Mouse (Mus musculus) urinary bladder, postnatal 10 days (tissue): ENCODE measurements around the gene Atg7.

ENCODE experiments used
- DNase-seq: peaks from one replicate; pipeline ENCODE4 v3.0.0; 2022; ENCODE audit warnings: low spot score

The Atg7 gene

DNA sequence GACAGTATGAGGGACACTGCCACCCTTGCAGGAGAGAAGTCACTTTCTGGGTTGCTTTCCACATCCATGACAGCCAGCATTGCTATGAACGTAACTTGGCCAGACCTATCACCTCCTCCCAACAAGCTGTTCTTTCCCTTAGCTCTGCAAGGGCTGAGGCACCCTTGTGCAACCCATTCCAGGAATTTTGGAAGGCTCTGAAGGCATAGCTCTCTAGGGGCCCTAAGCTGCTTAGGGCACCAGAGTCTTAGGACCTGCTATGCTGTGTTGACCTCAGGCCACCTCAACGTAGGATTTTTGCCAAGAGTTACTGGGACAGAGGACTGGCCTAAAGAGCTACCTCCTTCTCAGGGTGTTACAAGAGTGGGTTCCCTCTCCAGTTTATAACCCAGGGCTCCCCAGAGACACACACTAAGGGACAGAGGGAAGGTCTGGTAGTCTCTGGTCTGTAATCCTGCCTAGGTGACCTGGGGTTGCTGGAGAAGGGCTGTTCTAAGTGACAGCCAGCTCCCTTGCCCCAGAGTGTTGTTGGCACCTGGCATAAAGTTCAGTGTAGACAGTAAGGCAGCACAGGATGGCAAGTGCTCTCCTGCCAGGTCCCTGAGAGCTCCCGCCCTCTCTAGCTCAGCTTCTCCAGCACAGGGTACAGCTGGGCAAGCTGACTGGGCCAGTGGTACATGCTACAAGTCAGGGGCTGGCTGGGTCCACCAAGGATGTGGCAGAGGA is 215.3 kb downstream of the Atg7 start:
- DNase-seq: no peak

DNA sequence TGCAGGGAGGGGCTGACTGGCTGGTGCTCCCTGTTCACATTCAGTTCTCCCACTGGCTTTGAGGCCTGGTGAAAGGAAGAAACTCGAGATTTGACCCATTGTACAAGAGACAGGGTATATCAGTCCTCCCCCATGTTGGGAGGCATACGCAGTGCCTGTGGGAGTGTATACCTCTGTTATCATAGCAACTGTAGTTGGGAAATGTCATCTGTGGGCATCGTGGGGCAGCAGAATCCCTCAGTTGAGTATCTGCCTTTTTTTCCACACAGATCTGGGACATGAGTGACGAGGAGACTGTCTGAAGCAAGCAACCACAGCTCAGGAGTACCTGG is 215.8 kb downstream of the Atg7 start:
- DNase-seq: no peak

DNA sequence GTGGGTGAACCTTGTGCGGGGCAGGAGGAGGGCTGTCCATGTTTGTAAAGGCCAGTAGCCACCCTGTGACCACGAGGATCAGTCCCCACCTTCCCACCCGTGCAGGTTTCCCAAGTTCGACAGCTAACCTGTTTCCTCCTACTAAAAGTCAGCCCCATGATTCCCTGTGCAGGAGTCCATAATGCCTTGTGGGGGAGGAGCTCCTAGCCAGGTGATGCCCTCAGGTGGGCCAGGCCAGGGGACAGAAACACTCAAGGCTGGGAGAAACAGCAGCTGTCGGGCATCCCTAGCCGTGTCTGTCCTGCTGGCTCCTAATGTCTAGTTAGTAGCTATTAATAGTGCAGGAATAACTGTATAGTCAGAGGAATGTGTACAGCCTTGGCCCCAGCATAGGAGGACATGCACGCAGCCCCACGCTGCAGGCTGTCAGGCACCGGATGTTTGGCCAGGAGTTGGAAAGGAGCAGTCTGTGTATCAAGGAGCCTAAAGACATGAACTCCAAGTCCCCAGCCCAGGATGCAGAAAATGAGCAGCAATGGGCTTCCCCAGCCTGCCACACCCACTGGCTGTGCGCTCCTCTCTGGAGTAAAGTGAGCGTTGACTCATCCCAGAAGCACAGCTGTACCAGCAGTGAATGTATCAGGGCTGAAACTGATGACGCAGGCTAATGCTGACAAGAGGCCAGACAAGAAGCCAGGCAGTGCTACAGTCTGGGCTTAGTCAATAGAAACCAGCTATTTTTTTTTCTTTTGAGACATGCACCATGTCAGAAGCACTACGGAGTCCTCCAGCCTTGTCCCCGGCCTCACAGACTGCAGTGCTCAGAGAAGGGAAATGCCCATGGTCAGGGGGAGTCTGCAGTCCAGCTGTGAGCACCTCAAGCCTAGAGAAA is 218.0 kb downstream of the Atg7 start:
- DNase-seq: no peak

DNA sequence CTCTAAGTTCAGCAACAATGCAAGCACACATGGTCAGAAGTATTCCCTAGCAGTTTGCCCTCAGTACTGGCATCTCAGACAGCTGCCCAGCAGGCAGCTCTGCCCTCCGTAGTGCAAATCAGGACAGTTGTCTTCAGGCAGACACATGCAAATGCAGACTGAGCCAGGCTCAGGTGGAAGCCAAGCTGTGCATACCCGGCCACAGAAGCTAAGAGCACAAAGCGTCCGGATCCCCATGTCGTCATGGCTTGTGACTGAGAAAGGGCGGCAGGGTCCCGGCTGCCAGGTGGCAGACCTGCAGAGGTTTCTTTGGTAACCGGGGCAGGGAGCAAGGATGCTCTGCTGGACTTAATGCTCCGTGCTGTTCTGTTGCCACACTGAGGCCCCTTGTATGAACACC is 218.7 kb downstream of the Atg7 start:
- no peak for DNase-seq

DNA sequence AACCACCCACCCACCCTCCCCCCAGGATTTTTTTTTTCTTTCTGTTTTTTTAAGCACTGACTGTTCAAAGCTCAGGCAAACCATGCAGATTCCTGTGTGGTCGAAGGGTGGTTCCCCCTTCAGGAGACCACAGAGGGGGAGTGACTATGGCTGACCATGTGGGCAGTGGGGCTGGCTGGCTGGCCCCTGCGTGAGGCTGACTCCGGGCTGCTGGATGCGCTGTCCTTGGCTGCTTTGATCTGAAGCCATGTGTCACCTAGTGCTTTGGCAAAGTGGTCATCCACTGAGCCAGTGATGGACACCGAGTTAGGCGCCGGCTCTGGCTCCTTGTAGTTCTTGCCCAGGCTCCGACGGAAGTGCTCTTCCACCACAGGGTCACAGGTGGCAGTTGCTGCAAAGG is 219.1 kb downstream of the Atg7 start:
- no peak for DNase-seq

DNA sequence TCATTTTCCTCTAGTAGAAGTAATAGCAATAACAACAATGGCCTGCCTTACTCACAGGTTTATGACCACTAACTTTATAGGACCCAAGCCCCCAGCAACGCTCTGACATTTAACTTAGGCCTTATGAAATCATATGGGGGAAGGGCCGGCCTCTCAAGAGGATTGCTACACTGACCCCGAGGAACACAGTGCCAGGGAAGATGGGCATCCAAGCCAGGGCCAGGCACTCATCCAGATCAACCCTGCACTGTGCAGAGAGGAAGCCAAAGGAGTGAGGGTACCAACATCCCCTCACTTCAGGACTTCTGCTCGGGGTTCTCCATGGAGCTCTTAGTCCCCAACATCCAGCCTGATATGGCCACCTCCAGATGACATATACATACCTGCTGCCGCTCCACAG is 220.6 kb downstream of the Atg7 start:
- no peak for DNase-seq

DNA sequence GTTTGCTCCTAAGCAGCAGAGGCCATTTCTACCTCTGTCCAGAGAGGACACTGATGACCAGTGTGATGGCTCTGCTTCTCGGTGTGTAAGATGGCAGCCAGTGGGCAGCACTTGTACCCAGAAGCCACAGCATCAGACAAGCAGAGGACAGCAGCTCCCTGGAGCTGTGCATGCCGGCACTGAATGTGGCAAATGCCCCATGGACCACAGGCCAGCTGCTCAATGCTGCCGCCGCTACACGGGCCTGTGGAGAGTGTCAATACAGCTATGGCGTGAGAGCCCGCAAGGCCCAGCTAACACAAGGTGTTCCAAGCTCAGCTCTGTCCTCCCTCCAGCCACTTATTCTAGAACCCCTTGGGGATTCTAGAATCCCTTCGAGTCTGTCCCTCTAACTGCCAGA is 221.5 kb downstream of the Atg7 start:
- DNase-seq: no peak

DNA sequence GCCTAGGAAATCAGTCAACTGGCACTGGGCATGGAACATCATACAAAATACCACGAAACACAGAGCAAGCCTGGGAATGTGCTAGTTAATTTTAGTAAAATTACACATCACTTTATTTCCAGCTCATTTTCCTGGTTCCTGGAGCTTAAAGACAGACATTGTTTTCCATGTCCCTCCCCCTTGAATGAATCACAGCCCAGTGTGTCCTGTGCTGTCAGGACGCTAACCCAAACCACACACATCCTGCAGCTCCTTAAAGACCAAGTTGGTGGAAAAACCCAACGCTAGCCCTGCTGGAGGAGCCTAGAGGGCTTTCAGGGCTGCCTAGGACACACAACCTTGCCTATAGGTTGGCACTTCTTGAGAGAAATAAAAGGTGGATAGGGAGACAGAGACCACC is 223.2 kb downstream of the Atg7 start:
- DNase-seq: no peak

DNA sequence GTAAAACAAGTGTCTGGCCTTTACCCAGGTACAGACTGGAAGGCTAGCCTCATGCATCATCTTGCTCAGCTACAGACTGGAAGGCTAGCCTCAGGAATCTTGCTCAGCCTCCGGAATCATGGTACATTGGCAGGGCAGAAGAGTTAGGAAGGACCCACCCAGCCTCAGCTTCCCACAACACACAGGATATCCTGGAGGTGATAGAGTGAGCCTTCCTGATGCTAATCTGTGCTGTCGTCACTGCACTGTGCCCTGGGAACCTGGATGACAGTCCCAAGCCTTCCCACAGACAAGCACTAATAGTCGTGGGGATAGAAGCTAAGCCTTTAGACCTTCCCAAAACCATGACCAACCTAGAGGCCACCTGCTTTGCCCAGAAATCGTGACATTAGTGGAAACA is 223.7 kb downstream of the Atg7 start:
- DNase-seq: no peak

DNA sequence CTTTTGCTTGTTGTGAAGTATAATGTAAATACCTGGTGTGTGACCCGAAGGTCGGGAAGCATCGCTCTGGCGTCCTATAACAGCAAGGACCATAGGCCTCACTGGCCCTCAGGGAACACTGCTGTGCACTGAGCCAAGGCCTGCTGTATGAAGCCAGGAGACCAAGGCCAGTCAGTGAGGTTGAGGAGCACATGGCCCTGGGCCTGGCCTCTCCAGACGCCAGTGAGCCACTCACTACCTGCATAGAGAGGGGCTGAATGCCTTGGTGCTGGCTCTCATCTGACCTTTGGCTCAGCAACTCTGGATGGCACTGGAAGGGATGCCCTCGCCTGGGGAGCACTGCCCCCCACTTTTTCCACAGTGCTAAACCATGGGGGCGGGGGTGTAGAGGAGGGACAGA is 225.8 kb downstream of the Atg7 start:
- no peak for DNase-seq

DNA sequence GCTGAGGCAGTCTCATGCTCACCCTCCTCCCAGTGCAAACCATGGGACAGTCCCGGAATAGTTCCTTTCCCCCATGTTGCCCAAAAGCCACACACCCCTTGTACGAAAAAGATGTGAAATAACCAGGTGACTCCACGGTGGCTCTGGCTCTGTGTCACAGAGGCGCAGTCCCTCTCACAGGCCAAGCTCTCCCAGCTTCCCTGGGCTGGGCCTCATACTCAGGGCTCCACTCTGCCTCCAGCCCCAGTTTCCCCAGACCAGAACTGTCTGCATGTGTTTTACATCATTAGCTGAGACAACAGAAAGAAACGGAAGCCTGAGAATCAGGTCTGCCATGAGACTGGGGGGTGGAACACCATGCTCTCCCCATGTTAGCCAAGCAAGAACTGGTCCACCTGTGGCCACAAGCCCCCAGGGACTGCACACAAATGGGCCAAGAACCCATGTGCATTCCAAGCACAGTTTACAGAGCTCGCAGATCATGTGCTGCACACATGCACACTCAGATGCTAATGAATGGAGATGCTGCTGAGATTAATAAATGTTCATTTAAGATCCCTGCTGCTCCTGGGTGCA is 226.7 kb downstream of the Atg7 start:
- no peak for DNase-seq

DNA sequence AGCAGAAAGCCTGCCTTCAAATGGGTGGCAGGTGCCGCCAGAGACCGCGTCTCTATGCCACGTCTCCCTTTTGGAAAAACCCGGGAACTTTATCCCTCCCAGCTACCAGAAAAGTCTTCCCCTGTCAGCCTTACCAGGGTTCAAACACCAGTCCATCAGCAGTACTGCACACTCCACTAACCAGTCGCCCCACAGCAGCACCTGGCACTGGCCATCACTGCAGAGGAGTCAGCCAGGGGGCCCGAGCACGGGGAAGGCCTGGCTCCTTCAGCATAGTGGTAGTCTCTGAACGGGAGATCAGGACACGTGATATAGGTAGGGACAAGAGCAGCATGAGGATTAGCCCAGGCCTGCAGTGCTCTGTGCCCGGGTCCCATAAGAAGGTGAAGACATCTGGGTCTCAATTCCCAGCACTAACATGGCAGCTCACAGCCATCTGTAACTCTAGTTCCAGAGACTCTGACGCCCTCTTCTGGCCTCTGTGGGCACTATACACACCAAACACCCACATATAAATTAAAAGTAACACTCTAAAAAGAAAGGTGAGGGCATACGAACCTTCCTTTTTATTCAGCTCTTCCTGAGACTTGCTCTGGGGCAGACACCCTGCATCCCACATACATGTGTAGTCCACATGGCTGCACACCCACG is 228.2 kb downstream of the Atg7 start:
- DNase-seq: no peak

DNA sequence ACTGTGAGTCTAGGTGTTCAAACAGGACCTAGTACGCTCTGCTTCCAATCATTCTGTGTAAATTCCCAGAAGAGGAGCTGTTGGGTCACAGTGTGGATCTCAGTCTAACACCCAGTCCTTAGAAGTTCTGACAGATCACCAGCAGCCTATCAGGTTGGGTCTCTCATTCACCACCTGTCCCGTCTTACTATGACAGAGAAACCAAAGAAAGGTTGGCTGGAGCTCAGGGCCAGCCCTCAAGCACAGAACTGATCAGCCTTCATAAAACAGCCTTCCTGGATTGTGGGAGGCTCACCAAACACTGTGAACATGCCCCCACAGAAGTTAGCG is 230.9 kb downstream of the Atg7 start:
- DNase-seq: no peak

DNA sequence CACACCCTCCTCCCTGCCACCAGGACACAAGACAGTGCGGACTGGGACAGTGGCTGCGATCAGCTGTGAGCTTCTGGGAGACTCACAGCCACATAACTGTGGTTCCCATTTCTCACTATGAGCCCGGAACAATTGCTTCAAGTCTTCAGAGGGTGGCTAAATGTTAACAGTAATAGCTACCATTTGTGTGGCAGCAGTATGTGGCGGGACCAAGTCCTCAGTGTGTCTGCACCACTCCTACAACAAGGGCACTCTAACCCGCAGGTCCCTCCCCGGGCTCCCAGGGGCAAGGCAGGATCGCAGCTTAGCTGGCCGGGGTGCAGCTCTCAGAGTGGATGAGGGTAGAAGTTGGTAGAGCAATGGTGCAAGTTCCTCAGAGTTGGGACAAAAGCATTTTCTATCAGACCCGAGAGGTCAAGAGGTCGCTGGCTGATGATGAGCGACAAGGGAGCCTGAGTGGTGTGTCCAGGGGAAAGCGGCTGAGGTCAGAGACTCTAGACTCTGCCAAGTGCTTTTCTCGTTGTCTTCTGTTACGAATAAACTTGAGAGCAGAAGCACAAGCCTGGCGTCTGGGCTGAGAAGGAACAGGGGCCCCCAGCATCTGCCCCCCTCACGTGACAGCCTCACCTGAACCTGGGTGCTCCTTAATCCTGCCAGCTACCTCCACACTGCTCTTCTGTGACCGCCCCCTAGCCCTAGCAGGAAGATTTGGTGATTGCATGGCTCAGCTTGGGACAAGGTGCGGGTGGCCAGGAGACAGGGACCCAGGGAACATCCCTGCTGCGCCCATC is 231.4 kb downstream of the Atg7 start:
- no peak for DNase-seq

DNA sequence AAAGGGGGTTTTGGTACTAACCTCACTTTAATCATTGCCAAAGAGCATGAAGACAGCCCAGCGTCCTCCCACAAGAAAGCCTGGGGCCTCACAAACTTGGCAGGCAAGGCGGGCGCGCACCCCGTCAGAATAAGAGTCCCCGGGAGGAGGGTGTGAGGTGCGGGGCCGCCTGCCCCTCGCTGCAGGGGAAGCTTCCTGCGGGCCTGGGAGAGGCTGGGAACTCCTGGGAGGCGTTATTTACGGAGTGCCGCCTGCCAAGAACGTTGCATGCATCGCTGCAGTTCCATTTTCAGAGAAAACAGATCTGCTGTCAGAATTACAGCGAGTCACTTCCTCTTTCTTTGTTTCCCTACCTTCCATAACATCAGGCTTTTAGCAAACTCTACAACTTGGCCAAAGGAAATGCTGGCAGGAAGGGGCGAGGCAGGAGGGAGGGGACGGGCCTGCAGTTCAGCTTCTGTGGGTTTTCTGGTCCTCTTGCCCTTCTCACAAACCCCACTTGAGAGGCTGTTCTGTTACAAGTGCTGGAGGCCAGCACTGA is 232.2 kb downstream of the Atg7 start:
- peak; percentile 73 for DNase-seq

DNA sequence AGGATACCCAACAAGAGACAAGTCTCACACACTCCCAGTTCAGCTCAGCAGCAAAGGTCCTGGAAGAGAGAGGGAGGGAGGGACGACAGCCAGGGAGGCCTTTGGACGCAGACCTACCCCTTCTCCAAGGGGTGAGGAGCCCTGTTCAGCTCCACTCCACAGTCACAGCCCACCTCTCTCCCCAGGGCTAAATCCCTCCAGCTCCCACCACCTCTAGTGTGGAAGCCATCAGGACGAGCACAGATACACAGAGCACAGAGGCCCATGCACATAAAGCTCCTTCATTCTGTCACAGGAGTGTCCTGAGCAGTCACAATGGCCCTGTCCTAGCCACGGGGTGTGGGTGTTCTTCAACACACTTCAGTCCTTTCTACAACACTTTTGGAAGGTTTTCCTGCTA is 233.1 kb downstream of the Atg7 start:
- no peak for DNase-seq

DNA sequence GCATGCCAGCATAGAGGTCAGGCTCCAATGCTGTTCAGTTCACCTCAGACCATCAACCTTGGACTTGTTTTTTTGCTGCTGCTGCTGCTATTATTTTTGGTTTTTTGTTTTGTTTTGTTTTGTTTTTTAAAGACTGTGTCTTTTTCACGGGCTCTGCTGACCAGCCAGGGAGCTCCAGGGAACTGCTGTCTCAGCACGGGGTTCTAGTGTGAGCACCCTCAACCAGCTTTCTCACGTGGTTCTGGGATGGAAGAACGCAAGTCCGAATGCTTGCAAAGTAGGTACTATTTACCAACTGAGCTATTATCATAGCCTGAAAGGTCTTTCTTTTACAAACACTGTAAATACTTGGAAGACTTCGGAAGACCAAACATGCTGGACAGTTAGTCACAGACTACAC is 233.6 kb downstream of the Atg7 start:
- no peak for DNase-seq

DNA sequence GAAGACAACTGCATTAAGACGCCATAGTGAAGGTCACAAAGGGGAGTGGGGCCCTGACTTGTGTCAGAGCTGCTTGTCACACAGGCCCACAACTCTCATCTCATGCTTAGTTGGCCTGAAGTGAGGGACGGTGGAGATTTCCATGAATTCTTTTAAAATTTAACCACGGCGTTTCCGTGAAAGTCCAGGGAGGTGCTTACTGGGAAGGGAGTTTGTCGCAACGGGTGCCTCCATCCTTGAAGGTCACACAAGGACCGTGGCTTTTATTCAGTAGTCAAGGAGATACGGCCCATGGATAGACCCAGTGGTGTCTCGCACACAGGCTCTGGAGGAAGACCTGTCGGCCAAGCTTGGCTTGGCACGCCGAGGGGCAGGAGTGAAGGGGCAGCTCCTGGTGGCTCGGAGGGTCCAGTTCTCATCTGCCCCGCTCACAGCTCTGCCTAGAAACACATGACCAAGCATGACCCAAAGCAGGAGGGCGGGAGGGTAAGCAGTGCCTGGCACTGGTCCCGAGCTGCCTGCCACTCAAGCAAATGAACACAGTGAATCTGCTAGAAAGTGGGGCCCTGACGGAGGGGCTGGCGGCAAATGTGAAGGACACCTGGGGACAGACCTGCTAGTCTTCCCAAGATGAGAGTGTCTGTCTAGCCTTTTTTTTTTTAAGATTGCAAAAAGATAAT is 236.1 kb downstream of the Atg7 start:
- no peak for DNase-seq

DNA sequence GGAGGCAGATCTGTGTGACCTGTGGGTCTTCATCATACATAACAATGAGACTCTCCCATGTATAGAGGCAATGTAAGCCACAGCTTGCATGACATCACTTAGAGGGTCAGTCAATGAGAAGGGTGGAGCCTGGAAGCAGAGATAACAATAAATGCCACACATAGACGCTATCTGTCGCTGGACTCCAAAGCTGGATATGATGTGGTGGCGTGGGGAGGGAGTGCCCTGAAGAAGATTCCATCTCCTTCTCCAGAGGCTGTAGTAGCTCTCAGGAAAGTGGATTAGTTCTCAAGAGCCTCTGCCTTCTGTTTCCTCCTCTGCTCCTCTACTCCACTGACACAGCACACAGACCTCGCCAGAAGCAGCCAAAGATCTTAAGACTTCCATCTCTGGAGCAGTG is 237.9 kb downstream of the Atg7 start:
- DNase-seq: no peak

DNA sequence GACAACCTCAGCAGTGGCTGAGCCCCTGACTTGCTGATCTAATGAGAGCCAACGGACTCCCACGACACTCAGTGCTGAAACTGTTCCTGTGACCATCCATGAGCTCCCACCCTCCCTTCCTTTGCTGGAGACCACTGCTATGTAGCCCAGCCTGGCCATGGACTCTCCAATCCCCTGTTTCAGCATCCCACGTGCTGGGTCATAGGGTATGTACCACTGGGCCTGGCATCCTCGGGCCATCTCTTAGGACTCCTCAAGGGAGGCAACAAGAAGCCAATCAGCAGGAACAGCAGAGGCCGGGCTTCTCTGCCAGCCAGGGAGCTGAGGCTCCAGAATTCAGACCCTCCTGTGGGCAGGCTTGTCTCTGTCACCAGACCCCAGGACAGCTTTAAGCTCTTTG is 239.3 kb downstream of the Atg7 start:
- DNase-seq: no peak

DNA sequence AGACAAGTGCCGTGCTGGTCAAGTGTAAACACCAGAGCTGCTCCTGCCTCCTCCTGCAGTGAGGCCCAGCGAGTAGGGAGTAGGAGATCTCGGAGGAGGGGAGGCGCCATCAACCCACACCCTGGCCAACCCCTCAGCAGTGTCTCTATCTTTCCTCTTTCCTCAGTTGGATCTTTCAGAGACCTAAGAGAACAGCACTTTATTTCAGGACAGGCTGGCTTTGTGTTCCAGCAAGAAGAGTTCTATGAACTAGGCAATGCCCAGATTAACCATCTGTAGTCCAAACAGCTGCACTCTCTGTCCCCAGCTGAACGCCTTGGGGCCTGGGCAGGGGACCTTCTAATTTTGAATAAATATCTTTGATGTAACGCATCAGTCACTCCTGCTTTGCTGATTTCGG is 239.8 kb downstream of the Atg7 start:
- DNase-seq: no peak
